Mouse (Mus musculus) lung, postnatal 0 days (tissue): ENCODE data around the gene Spryd3.

ENCODE experiments used
- CTCF ChIP-seq: IDR thresholded peaks from 2 replicates; pipeline ENCODE4 v1.5.1; 2016; ENCODE audit warnings: antibody characterized with exemption, mild to moderate bottlenecking
- EP300 ChIP-seq: IDR thresholded peaks from 2 replicates; pipeline ENCODE4 v1.6.1; 2016; ENCODE audit warnings: antibody characterized with exemption, mild to moderate bottlenecking, control low read depth

DNA sequence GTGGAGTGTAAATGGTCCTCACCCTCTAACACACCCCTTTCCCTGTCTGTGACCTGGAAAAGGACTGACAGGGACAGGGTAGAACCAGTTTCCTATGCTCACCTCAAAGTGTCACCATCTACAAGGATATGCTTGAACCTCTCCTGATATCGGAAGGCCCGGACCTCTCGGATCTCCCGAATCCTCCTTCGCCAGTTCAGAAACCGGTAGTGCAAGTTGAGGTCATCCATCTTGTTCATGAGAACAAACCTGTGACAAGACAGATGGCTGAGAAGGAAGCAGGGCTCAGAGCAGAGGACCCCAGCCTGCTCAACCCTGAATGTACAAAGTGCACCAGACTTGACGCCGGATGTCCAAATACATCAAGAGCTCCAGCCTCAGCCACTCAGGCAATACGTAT is 2.7 kb downstream of the Spryd3 start:
- TF ChIP-seq EP300 (no peak), CTCF (no peak)
